Comparison of ENCODE assay signal across 26 mouse cellular contexts in genomic region chr4:44998071-44998470, GRCm38 (mm10). TPM values are rescaled to one million over a fixed set of nuclear protein-coding genes. Genes with fewer than 3 reads are reported as not detected.
DNase-seq lines count a peak whose midpoint lies in the region; ATAC-seq lines count a peak whose summit lies in the region.
"Had no signal": no experiment of that assay in that cellular context is flagged by ENCODE, and none has a peak within 500 bp of the region (broad histone marks: within the 10 kb centered on the region; RNA-seq: fewer than 3 reads in every experiment).

No protein-coding gene starts in this region.

- intact Hi-C loops in heart, postnatal 36 days (cut with DNase I) = no loop called here

- ATAC-seq in heart, embryonic 13.5 days (ENCODE audit: extremely low read depth, insufficient number of reproducible peaks, low FRiP score, low TSS enrichment) = no peak
- ATAC-seq in midbrain, embryonic 11.5 days (ENCODE audit: low FRiP score) = no peak
- ATAC-seq in midbrain, embryonic 16.5 days = no peak
- ATAC-seq: CD4-positive, CD25-positive, alpha-beta regulatory T cell, adult 4 months; forebrain, embryonic 13.5 days; forebrain, embryonic 15.5 days had no signal

- WGBS in heart, embryonic 13.5 days = 66% methylated on average over 3 of the region's 3 CpGs
- WGBS in midbrain, embryonic 11.5 days = 80% methylated on average over 3 of the region's 3 CpGs
- 76% methylated on average over 3 of the region's 3 CpGs for WGBS in midbrain, embryonic 16.5 days

- H3K9ac ChIP-seq in heart, embryonic 13.5 days = 0 out of 2 replicates have a peak overlapping the region, but pooled peaks have one; percentile 5
- H3K9ac ChIP-seq in midbrain, embryonic 11.5 days (ENCODE audit: low read length) = no peak overlapping the region
- no peak overlapping the region for H3K9ac ChIP-seq in midbrain, embryonic 16.5 days (ENCODE audit: low read depth, low read length)
- H3K9ac ChIP-seq: embryonic facial prominence, embryonic 13.5 days; embryonic facial prominence, embryonic 15.5 days; forebrain, embryonic 13.5 days; forebrain, embryonic 15.5 days had no signal

- peak; percentile 61 to 69 for DNase-seq in cerebellum, postnatal 10 days
- DNase-seq in cerebellum, adult 8-10 months = no peak
- DNase-seq in heart, postnatal 36 days = no peak
- peak; percentile 31 for DNase-seq in midbrain, embryonic 11.5 days (ENCODE audit: low spot score, missing footprints)
- peak; percentile 24 for DNase-seq in retina, postnatal 1 day
- no peak for DNase-seq in gastrocnemius, adult 8-10 months (ENCODE audit: low spot score in 2 of 2)
- DNase-seq: adrenal gland, adult 2 months; adrenal gland, postnatal 10 days; adrenal gland, postnatal 25 days; B cell, adult 2 months; cerebellum, adult 11 months; cerebellum, adult 18-20 months; cerebellum, adult 9-10 months; cerebellum, postnatal 36 days; embryo, embryonic 11 days had no signal

- H3K4me2 ChIP-seq in heart, embryonic 13.5 days = no peak overlapping the region
- no peak overlapping the region for H3K4me2 ChIP-seq in midbrain, embryonic 11.5 days
- H3K4me2 ChIP-seq in midbrain, embryonic 16.5 days (ENCODE audit: low read length) = no peak overlapping the region
- H3K4me2 ChIP-seq: embryonic facial prominence, embryonic 13.5 days; embryonic facial prominence, embryonic 15.5 days; forebrain, embryonic 13.5 days; forebrain, embryonic 15.5 days had no signal

- no peaks in the 10 kb centered on the region for H3K27me3 ChIP-seq in heart, embryonic 13.5 days (replicated peaks)
- H3K27me3 ChIP-seq in midbrain, embryonic 11.5 days (ENCODE audit: control insufficient read depth, insufficient read depth, low read length) = no peaks in the 10 kb centered on the region
- no peaks in the 10 kb centered on the region for H3K27me3 ChIP-seq in midbrain, embryonic 16.5 days (ENCODE audit: control insufficient read depth, insufficient read depth, low read depth, low read length)
- H3K27me3 ChIP-seq: CH12.LX; embryonic facial prominence, embryonic 13.5 days; embryonic facial prominence, embryonic 15.5 days; forebrain, embryonic 13.5 days; forebrain, embryonic 15.5 days had no signal

- no peak overlapping the region for H3K4me3 ChIP-seq in heart, embryonic 13.5 days
- H3K4me3 ChIP-seq in midbrain, embryonic 11.5 days (ENCODE audit: low read depth, low read length) = no peak overlapping the region
- H3K4me3 ChIP-seq in midbrain, embryonic 16.5 days (ENCODE audit: low read depth, low read length) = no peak overlapping the region
- H3K4me3 ChIP-seq: embryonic facial prominence, embryonic 13.5 days; embryonic facial prominence, embryonic 15.5 days; erythroblast, embryonic 14.5 days; forebrain, embryonic 10.5 days; forebrain, embryonic 13.5 days; forebrain, embryonic 15.5 days had no signal

- H3K27ac ChIP-seq in heart, embryonic 13.5 days (replicated peaks) = no peak overlapping the region
- H3K27ac ChIP-seq in midbrain, embryonic 11.5 days (ENCODE audit: low read depth, low read length) = no peak overlapping the region
- H3K27ac ChIP-seq in midbrain, embryonic 16.5 days (ENCODE audit: low read length) = no peak overlapping the region
- H3K27ac ChIP-seq: embryonic facial prominence, embryonic 13.5 days; embryonic facial prominence, embryonic 15.5 days; forebrain, embryonic 10.5 days; forebrain, embryonic 13.5 days; forebrain, embryonic 15.5 days had no signal

- no peaks in the 10 kb centered on the region for H3K4me1 ChIP-seq in heart, embryonic 13.5 days
- peaks cover 4% of the 10 kb centered on the region; the same call in 1 of the 2 replicates for H3K4me1 ChIP-seq in midbrain, embryonic 11.5 days (ENCODE audit: control insufficient read depth, insufficient read depth, low read length)
- no peaks in the 10 kb centered on the region for H3K4me1 ChIP-seq in midbrain, embryonic 16.5 days (ENCODE audit: control insufficient read depth, insufficient read depth, low read length)
- H3K4me1 ChIP-seq: embryonic facial prominence, embryonic 15.5 days; forebrain, embryonic 10.5 days had no signal

- H3K9me3 ChIP-seq in heart, embryonic 13.5 days = no peaks in the 10 kb centered on the region
- H3K9me3 ChIP-seq in midbrain, embryonic 11.5 days (ENCODE audit: control insufficient read depth, low read length) = no peaks in the 10 kb centered on the region
- no peaks in the 10 kb centered on the region for H3K9me3 ChIP-seq in midbrain, embryonic 16.5 days (replicated peaks; ENCODE audit: control insufficient read depth, low read length, poor library complexity, severe bottlenecking)
- H3K9me3 ChIP-seq: embryonic facial prominence, embryonic 13.5 days; embryonic facial prominence, embryonic 15.5 days; forebrain, embryonic 10.5 days; forebrain, embryonic 13.5 days; forebrain, embryonic 15.5 days; G1E had no signal

- H3K36me3 ChIP-seq in heart, embryonic 13.5 days = peaks cover 24% of the 10 kb centered on the region
- peaks cover 5% of the 10 kb centered on the region; the same call in 1 of the 2 replicates for H3K36me3 ChIP-seq in midbrain, embryonic 11.5 days (ENCODE audit: control insufficient read depth, insufficient read depth, low read length)
- peaks cover 9% of the 10 kb centered on the region; the same call in 1 of the 2 replicates for H3K36me3 ChIP-seq in midbrain, embryonic 16.5 days (ENCODE audit: control insufficient read depth, insufficient read depth, low read length)

RNA-seq across cellular contexts. Expression of gene Zbtb5, which starts 14.1 kb away (rescaled TPM):
- polyA plus RNA-seq in heart, embryonic 13.5 days (2015; fragmentation: Nextera tagmentation; extraction: Ambion mirVana) = 14.9 and 15.4 TPM in 2 replicates
- 1 to 10 TPM; 6.0 to 6.1 TPM for total RNA-seq in heart, postnatal 36 days (2021)
- polyA plus RNA-seq in midbrain, embryonic 11.5 days (2014; fragmentation: Nextera tagmentation; extraction: Ambion mirVana) = 41.2 and 44.7 TPM in 2 replicates
- 44.5 and 48.7 TPM in 2 replicates for polyA plus RNA-seq in midbrain, embryonic 16.5 days (2015; fragmentation: Nextera tagmentation; extraction: Ambion mirVana)
- 1 to 10 TPM; 2.2 to 2.7 (median 2.5) TPM for total RNA-seq in gastrocnemius, adult 8-10 months (2022)

RNA-seq across cellular contexts. Expression of gene Grhpr, which starts 16.9 kb away (rescaled TPM):
- polyA plus RNA-seq in heart, embryonic 13.5 days (2015; fragmentation: Nextera tagmentation; extraction: Ambion mirVana) = 84.9 and 99.1 TPM in 2 replicates
- total RNA-seq in heart, postnatal 36 days (2021) = 10 to 100 TPM; 36.9 to 41.9 TPM
- 37.4 and 38.2 TPM in 2 replicates for polyA plus RNA-seq in midbrain, embryonic 11.5 days (2014; fragmentation: Nextera tagmentation; extraction: Ambion mirVana)
- 23.9 and 27.2 TPM in 2 replicates for polyA plus RNA-seq in midbrain, embryonic 16.5 days (2015; fragmentation: Nextera tagmentation; extraction: Ambion mirVana)
- total RNA-seq in gastrocnemius, adult 8-10 months (2022) = 10 to 100 TPM; 21.2 to 29.7 (median 26.3) TPM

RNA-seq across cellular contexts. Expression of gene Polr1e, which starts 20.3 kb away (rescaled TPM):
- 59.8 and 60.3 TPM in 2 replicates for polyA plus RNA-seq in heart, embryonic 13.5 days (2015; fragmentation: Nextera tagmentation; extraction: Ambion mirVana)
- 10 to 100 TPM; 21.9 to 24.8 TPM for total RNA-seq in heart, postnatal 36 days (2021)
- 51.6 and 56.3 TPM in 2 replicates for polyA plus RNA-seq in midbrain, embryonic 11.5 days (2014; fragmentation: Nextera tagmentation; extraction: Ambion mirVana)
- polyA plus RNA-seq in midbrain, embryonic 16.5 days (2015; fragmentation: Nextera tagmentation; extraction: Ambion mirVana) = 31.7 and 33.2 TPM in 2 replicates
- 1 to 10 TPM; 3.7 to 6.7 (median 4.0) TPM for total RNA-seq in gastrocnemius, adult 8-10 months (2022)

Comparison
In these comparisons a context has a peak if more than half of its experiments do, and no peak if none do; other contexts are left out.
1. DNase-seq: peak in cerebellum, postnatal 10 days (2 of 2), midbrain, embryonic 11.5 days (single experiment) and retina, postnatal 1 day (single experiment); none in cerebellum, adult 8-10 months (single experiment), heart, postnatal 36 days (0 of 2) and gastrocnemius, adult 8-10 months (0 of 2).